Mouse (Mus musculus) midbrain, embryonic 11.5 days (tissue): ENCODE measurements at regions not wholly inside any gene's neighbourhood (a gene's known extent, or its start where the extent isn't known, plus 50 kb on each side); places are given as distances from the start of the nearest gene placed in this dataset.
A peak's percentile ranks its signal among the peaks of the same experiment; 100 is the strongest.
"Not testable (repeated sequence)": the region's sequence is repeated elsewhere in the genome, so short reads cannot be mapped to it uniquely, and the experiment has no call there.

Experiments used
- ATAC-seq: fragments of 200-750 bp; cut with Nextera tagmentation; 2 replicates; pipeline ENCODE4 v1.8.0; 2017; ENCODE audit warnings: moderate TSS enrichment, moderate library complexity; ENCODE audit not compliant: low FRiP score
- DNase-seq: peaks from one replicate; pipeline ENCODE4 v3.0.0; 2015; ENCODE audit warnings: low spot score; ENCODE audit errors: missing footprints
- H3K27ac ChIP-seq: fragments of 300-500 bp; sonication (generic); 2 replicates; pipeline ENCODE4 v1.5.1; 2014; ENCODE audit warnings: low read depth, low read length
- H3K27me3 ChIP-seq: fragments of 300-500 bp; sonication (generic); 2 replicates; pipeline ENCODE4 v1.6.1; 2014; ENCODE audit warnings: mild to moderate bottlenecking, low read length, moderate library complexity, mixed read lengths; ENCODE audit not compliant: control insufficient read depth, insufficient read depth
- H3K36me3 ChIP-seq: fragments of 300-500 bp; sonication (generic); 2 replicates; pipeline ENCODE4 v1.6.1; 2014; ENCODE audit warnings: mild to moderate bottlenecking, low read length, moderate library complexity, mixed read lengths; ENCODE audit not compliant: control insufficient read depth, insufficient read depth
- H3K4me1 ChIP-seq: fragments of 300-500 bp; sonication (generic); 2 replicates; pipeline ENCODE4 v1.6.1; 2014; ENCODE audit warnings: low read length; ENCODE audit not compliant: control insufficient read depth, insufficient read depth
- H3K4me2 ChIP-seq: fragments of 300-500 bp; sonication (generic); 2 replicates; pipeline ENCODE4 v1.6.1; 2014; ENCODE audit warnings: mild to moderate bottlenecking, moderate library complexity
- H3K4me3 ChIP-seq: fragments of 300-500 bp; sonication (generic); 2 replicates; pipeline ENCODE4 v1.5.1; 2014; ENCODE audit warnings: low read depth, low read length
- H3K9ac ChIP-seq: fragments of 300-500 bp; sonication (generic); 2 replicates; pipeline ENCODE4 v1.6.1; 2014; ENCODE audit warnings: low read length
- H3K9me3 ChIP-seq: fragments of 300-500 bp; sonication (generic); 2 replicates; pipeline ENCODE4 v1.6.1; 2016; ENCODE audit warnings: low read length; ENCODE audit not compliant: control insufficient read depth
- WGBS: fragments of 180-500 bp; shearing (Covaris S2); extraction: QIAGEN DNeasy Blood & Tissue Kit; methylation state at CpG from one replicate; pipeline ENCODE4 v1.1.7; 2014; 5-methylcytosine and 5-hydroxymethylcytosine counted together

- H3K9me3 ChIP-seq = no peaks in the 10 kb centered on the region
- H3K36me3 ChIP-seq = no peaks in the 10 kb centered on the region
- no peak for ATAC-seq
Observed at GRCm38 (mm10) chr4:114296380-114296779, 110.1 kb upstream of the Trabd2b start.

GRCm38 (mm10) chr4:114298517-114298916 lies 108.0 kb upstream of the Trabd2b start:
- not testable (repeated sequence) for H3K4me3 ChIP-seq, ATAC-seq, DNase-seq, H3K9ac ChIP-seq, H3K27me3 ChIP-seq, H3K4me1 ChIP-seq, H3K27ac ChIP-seq, H3K4me2 ChIP-seq, H3K9me3 ChIP-seq, H3K36me3 ChIP-seq
- WGBS = 65% methylated on average over 1 of the region's 1 CpGs

More at GRCm38 (mm10) chr4:114296380-114296779, 110.1 kb upstream of the Trabd2b start:
- Histone ChIP-seq H3K27me3 (no peaks in the 10 kb centered on the region), H3K4me2 (no peak overlapping the region), H3K27ac (no peak overlapping the region), H3K4me3 (no peak overlapping the region), H3K4me1 (no peaks in the 10 kb centered on the region), H3K9ac (no peak overlapping the region)
- no peak for DNase-seq

DNA sequence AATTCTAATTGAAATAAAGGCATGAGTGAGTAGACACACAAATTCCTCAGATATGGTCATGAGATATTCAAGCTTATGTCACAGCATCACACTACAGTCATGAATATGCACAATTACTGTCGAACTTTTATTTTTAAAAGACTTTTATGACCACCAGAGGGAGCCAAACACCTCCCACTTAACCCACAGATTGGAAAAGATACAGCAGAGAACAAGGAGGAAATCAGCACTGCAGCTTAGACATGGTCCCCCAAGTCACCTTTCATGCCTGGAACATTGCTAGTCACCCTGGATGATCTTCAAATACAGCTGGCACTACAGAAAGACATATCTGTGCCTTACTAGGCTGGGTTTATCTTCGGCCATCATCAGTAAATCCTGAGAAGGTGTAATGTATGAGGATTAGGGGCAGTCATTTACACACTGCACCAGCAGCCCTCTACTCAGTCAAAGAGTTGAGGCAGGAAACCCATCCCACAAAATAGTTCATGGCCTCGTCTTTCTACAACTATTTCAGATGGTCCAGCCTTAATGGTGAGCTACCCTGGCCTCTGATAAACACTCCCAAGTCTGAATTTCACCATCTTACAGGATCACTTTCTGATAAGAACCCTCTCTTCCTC lies 106.0 kb upstream of the Trabd2b start:
- no peak overlapping the region for H3K4me3 ChIP-seq
- no peaks in the 10 kb centered on the region for H3K27me3 ChIP-seq
- no peak overlapping the region for H3K4me2 ChIP-seq
- H3K4me1 ChIP-seq = no peaks in the 10 kb centered on the region
- 44% methylated on average over 3 of the region's 3 CpGs for WGBS
- ATAC-seq (peak; percentile 61; the same call in 1 of the 2 replicates), DNase-seq (peak; percentile 86)
- no peaks in the 10 kb centered on the region for H3K9me3 ChIP-seq
- no peaks in the 10 kb centered on the region for H3K36me3 ChIP-seq
- H3K27ac ChIP-seq = no peak overlapping the region
- no peak overlapping the region for H3K9ac ChIP-seq

GRCm38 (mm10) chr4:114304654-114305053 lies 101.9 kb upstream of the Trabd2b start:
- no peaks in the 10 kb centered on the region for H3K27me3 ChIP-seq
- H3K9ac ChIP-seq = no peak overlapping the region
- H3K4me2 ChIP-seq = no peak overlapping the region
- 85% methylated on average over 1 of the region's 1 CpGs for WGBS
- no peak overlapping the region for H3K27ac ChIP-seq
- H3K9me3 ChIP-seq = no peaks in the 10 kb centered on the region
- H3K4me1 ChIP-seq = no peaks in the 10 kb centered on the region
- DNase-seq (no peak), ATAC-seq (no peak)
- no peaks in the 10 kb centered on the region for H3K36me3 ChIP-seq
- H3K4me3 ChIP-seq = no peak overlapping the region

GRCm38 (mm10) chr4:114307491-114307890 lies 99.0 kb upstream of the Trabd2b start:
- no peak for ATAC-seq

DNA sequence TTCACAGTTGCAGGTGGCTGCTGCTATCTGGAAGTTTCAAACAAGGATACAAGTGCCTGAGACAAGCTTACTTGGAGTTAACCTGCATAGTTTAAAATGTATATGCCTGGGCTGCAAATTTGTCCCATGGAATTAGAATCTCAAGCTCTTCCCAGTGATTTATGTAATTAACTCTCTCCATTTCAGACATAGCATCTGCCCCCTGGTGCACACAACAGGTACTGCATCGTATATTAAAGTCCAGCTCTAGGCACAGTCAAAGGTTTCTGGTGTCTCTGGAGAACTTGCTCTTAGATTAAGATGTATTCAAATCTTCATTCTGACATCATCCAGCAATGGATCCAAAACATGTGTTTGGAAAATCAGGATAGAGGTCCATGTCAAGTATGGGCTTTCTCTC lies 98.0 kb upstream of the Trabd2b start:
- DNase-seq = peak; percentile 88
- H3K4me3 ChIP-seq = no peak overlapping the region
- no peaks in the 10 kb centered on the region for H3K9me3 ChIP-seq
- H3K36me3 ChIP-seq = no peaks in the 10 kb centered on the region
- H3K27me3 ChIP-seq = no peaks in the 10 kb centered on the region
- H3K4me1 ChIP-seq = no peaks in the 10 kb centered on the region
- ATAC-seq = peak; percentile 67; the same call in 1 of the 2 replicates
- 4% methylated on average over 1 of the region's 1 CpGs for WGBS
- no peak overlapping the region for H3K4me2 ChIP-seq
- H3K27ac ChIP-seq = no peak overlapping the region
- no peak overlapping the region for H3K9ac ChIP-seq

More at GRCm38 (mm10) chr4:114307491-114307890, 99.0 kb upstream of the Trabd2b start:
- Histone ChIP-seq H3K36me3 (no peaks in the 10 kb centered on the region), H3K27me3 (no peaks in the 10 kb centered on the region), H3K9me3 (no peaks in the 10 kb centered on the region), H3K27ac (no peak overlapping the region), H3K4me1 (no peaks in the 10 kb centered on the region), H3K9ac (no peak overlapping the region), H3K4me2 (no peak overlapping the region), H3K4me3 (no peak overlapping the region)
- no peak for DNase-seq
- WGBS = 74% methylated on average over 1 of the region's 1 CpGs

- Histone ChIP-seq H3K9ac (no peak overlapping the region), H3K27me3 (no peaks in the 10 kb centered on the region), H3K4me1 (no peaks in the 10 kb centered on the region), H3K36me3 (no peaks in the 10 kb centered on the region), H3K27ac (no peak overlapping the region), H3K4me2 (no peak overlapping the region), H3K4me3 (no peak overlapping the region), H3K9me3 (no peaks in the 10 kb centered on the region)
- DNase-seq = no peak
- WGBS = 68% methylated on average over 2 of the region's 2 CpGs
- ATAC-seq = no peak
Observed at GRCm38 (mm10) chr4:114315051-114315450, 91.5 kb upstream of the Trabd2b start.

DNA sequence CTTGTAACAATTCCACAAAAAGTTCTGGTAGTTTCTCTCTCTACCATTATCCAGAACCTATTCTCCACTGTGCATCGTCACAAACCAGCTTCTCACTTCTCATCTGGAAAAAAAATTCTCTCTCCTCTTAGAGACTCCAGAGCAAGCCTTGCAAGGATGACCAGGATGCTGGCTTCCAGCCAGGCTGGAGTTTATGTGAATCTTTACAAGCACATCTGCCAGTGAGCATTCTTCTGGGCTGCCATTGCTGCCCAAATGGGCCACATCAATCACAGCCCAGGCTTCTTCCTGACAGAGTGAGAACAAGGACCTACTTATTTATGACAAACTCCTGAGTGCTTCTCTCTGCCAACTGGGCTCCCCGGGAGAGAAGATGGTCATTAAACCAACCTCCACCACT lies 91.0 kb upstream of the Trabd2b start:
- H3K36me3 ChIP-seq = no peaks in the 10 kb centered on the region
- no peak overlapping the region for H3K4me3 ChIP-seq
- WGBS = 86% methylated on average over 2 of the region's 2 CpGs
- DNase-seq = no peak
- ATAC-seq = no peak
- no peak overlapping the region for H3K27ac ChIP-seq
- H3K4me2 ChIP-seq = no peak overlapping the region
- H3K9me3 ChIP-seq = no peaks in the 10 kb centered on the region
- H3K27me3 ChIP-seq = no peaks in the 10 kb centered on the region
- H3K9ac ChIP-seq = no peak overlapping the region
- no peaks in the 10 kb centered on the region for H3K4me1 ChIP-seq

DNA sequence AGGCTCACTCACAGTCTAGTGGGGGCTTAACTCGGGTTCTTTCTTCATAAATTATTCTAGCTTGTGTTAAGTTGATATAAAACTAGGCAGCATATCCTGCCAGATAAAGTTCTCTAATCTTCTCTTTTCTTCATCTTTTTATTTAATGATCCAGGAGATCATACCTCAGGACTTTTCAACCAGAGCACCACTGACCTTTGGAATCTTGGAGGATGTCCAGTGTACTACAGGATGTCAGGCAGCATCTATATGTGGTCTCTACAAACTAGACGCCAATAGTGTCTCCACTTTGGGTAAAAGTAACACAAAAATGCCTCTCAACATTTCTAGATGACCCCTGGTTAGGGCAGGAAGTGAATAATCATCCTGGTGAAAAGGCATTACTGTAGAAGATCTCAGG lies 89.4 kb upstream of the Trabd2b start:
- Histone ChIP-seq H3K4me3 (no peak overlapping the region), H3K27ac (no peak overlapping the region), H3K27me3 (no peaks in the 10 kb centered on the region), H3K9ac (no peak overlapping the region), H3K4me2 (no peak overlapping the region), H3K4me1 (no peaks in the 10 kb centered on the region), H3K36me3 (no peaks in the 10 kb centered on the region), H3K9me3 (no peaks in the 10 kb centered on the region)
- WGBS = 80% methylated on average over 2 of the region's 2 CpGs
- no peak for DNase-seq
- no peak for ATAC-seq
